Mouse (Mus musculus) liver, embryonic 14.5 days (tissue): ENCODE data around the gene Itga10.

Experiments used
- CTCF ChIP-seq: IDR thresholded peaks from 2 replicates; pipeline ENCODE4 v1.5.1; 2016; ENCODE audit warnings: antibody characterized with exemption, low read depth, control low read depth
- EP300 ChIP-seq: IDR thresholded peaks from 2 replicates; pipeline ENCODE4 v1.6.1; 2016; ENCODE audit warnings: antibody characterized with exemption, low read depth

DNA sequence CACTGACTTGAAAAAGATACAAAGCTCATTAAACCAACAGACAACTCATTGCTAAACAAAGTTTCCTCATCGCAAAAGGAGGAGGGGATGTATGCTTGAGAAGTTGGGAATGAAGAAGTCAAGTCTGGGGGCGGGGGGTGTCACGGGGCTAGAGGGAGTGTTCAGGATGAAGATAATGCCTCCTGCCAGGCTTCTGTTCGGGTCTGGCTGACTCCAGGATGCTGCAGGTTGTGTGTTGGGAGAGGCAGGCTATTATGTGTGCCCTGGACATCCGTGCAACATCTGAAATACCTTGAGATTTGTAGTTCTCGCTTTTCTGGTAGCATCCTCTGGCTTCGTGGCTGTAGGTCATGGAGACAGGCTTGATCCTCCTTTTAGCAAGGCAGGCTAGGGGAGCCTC is 33.1 kb downstream of the Itga10 start:
- TF ChIP-seq CTCF (no peak), EP300 (no peak)
